ENCODE assay signal across 18 mouse cellular contexts in genomic region chr4:94987725-94988124, GRCm38 (mm10). TPM values are rescaled to one million over a fixed set of nuclear protein-coding genes. Genes with fewer than 3 reads are reported as not detected.
"Had no signal": no experiment of that assay in that cellular context is flagged by ENCODE, and none has a peak within 500 bp of the region (broad histone marks: within the 10 kb centered on the region; RNA-seq: fewer than 3 reads in every experiment).

No protein-coding gene starts in this region.

- H3K4me2 ChIP-seq: limb, embryonic 12.5 days; limb, embryonic 15.5 days; liver, embryonic 11.5 days; lung, embryonic 14.5 days had no signal

- H3K4me1 ChIP-seq: limb, embryonic 12.5 days; limb, embryonic 15.5 days had no signal

- ATAC-seq: liver, postnatal 0 days had no signal

- H3K27ac ChIP-seq: limb, embryonic 12.5 days; limb, embryonic 15.5 days; liver, embryonic 14.5 days; macrophage; stomach, postnatal 0 days had no signal

- H3K9ac ChIP-seq: limb, embryonic 12.5 days; limb, embryonic 15.5 days; liver, embryonic 14.5 days; liver, postnatal 0 days; lung, embryonic 14.5 days had no signal

- DNase-seq: kidney, postnatal 14 days; kidney, postnatal 4 days; left cerebral cortex, postnatal 4 days; liver, postnatal 0 days; lung, embryonic 14.5 days; midbrain, embryonic 14.5 days; thymus, postnatal 25 days had no signal

- H3K27me3 ChIP-seq: limb, embryonic 12.5 days; limb, embryonic 15.5 days had no signal

- H3K9me3 ChIP-seq: limb, embryonic 12.5 days; limb, embryonic 15.5 days had no signal

- H3K36me3 ChIP-seq: limb, embryonic 12.5 days; limb, embryonic 15.5 days had no signal

- H3K4me3 ChIP-seq: limb, embryonic 12.5 days; limb, embryonic 15.5 days had no signal

RNA-seq across cellular contexts. Expression of gene Eqtn, which starts 59.1 kb away (rescaled TPM):
- total RNA-seq: midbrain, postnatal 0 days had no signal
- polyA plus RNA-seq: kidney, embryonic 16.5 days; limb, embryonic 12.5 days; limb, embryonic 15.5 days; liver, embryonic 11.5 days; liver, postnatal 0 days; lung, embryonic 14.5 days; lung, postnatal 0 days; neural tube, embryonic 11.5 days; small intestine, adult 2 months had no signal
